Mouse (Mus musculus) cerebellum, adult 2 months (tissue): ENCODE results near the gene Ldb1.

ENCODE experiments used
- CTCF ChIP-seq: fragments of 200-500 bp; IDR thresholded peaks from 2 replicates; pipeline ENCODE4 v1.5.1; 2011; ENCODE audit warnings: low read depth, mild to moderate bottlenecking, control low read depth, low read length, moderate library complexity, borderline replicate concordance; ENCODE audit not compliant: insufficient read depth
- POLR2A ChIP-seq: fragments of 200-500 bp; IDR thresholded peaks from 2 replicates; pipeline ENCODE4 v1.6.1; 2011; ENCODE audit warnings: low read length, control low read depth, borderline replicate concordance; ENCODE audit not compliant: insufficient read depth

GRCm38 (mm10) chr19:46091641-46092040, 46.6 kb upstream of the Ldb1 start:
- no peak for TF ChIP-seq CTCF
- no peak for TF ChIP-seq POLR2A
